30 mouse cellular contexts compared by ENCODE assay signal in genomic region chr14:26859024-26859423, GRCm38 (mm10). TPM values are rescaled to one million over a fixed set of nuclear protein-coding genes. Genes with fewer than 3 reads are reported as not detected.
A peak's percentile ranks its signal among the peaks of the same experiment; 100 is the strongest.
DNase-seq lines count a peak whose midpoint lies in the region; ATAC-seq and TF ChIP-seq lines count a peak whose summit lies in the region.
"Had no signal": no experiment of that assay in that cellular context is flagged by ENCODE, and none has a peak within 500 bp of the region (broad histone marks: within the 10 kb centered on the region; RNA-seq: fewer than 3 reads in every experiment).

No protein-coding gene starts in this region.

- no peak overlapping the region for H3K4me3 ChIP-seq in heart, adult 2 months
- H3K4me3 ChIP-seq: embryonic facial prominence, embryonic 10.5 days; embryonic facial prominence, embryonic 15.5 days; forebrain, embryonic 13.5 days; heart, embryonic 13.5 days; hindbrain, embryonic 13.5 days; limb, embryonic 12.5 days; lung, embryonic 15.5 days; midbrain, embryonic 10.5 days had no signal

- peaks cover 7% of the 10 kb centered on the region for H3K4me1 ChIP-seq in heart, adult 2 months (ENCODE audit: control insufficient read depth, insufficient read depth, low read length)
- H3K4me1 ChIP-seq: embryonic facial prominence, embryonic 10.5 days; embryonic facial prominence, embryonic 15.5 days; forebrain, embryonic 13.5 days; heart, embryonic 13.5 days; hindbrain, embryonic 13.5 days; limb, embryonic 12.5 days; midbrain, embryonic 10.5 days had no signal

- H3K27ac ChIP-seq in heart, adult 2 months: peak overlapping the region; percentile 65
- H3K27ac ChIP-seq: embryonic facial prominence, embryonic 10.5 days; embryonic facial prominence, embryonic 15.5 days; forebrain, embryonic 13.5 days; heart, embryonic 13.5 days; hindbrain, embryonic 13.5 days; kidney, postnatal 0 days; limb, embryonic 12.5 days; midbrain, embryonic 10.5 days had no signal

- H3K9ac ChIP-seq in heart, adult 2 months (ENCODE audit: low read depth, low read length): no peak overlapping the region
- H3K9ac ChIP-seq: embryonic facial prominence, embryonic 15.5 days; forebrain, embryonic 13.5 days; heart, embryonic 13.5 days; hindbrain, embryonic 13.5 days; limb, embryonic 12.5 days; lung, embryonic 15.5 days had no signal

- TF ChIP-seq EP300 in heart, adult 2 months (IDR thresholded peaks at IDR 0.05; ENCODE audit: insufficient read depth, low read depth, low read length): no peak

- no peak for DNase-seq in frontal cortex, postnatal 10 days (ENCODE audit: low spot score in 2 of 2)
- DNase-seq in heart, adult 2 months: peak in 1 of 2 experiments; percentile 15
- DNase-seq in heart, postnatal 4 days: no peak
- peak; percentile 5 for DNase-seq in right cerebral cortex, adult 18-20 months
- DNase-seq in right cerebral cortex, postnatal 4 days: no peak
- peak; percentile 9 for DNase-seq in telencephalon, adult 2 months (ENCODE audit: low read depth, low spot score)
- DNase-seq in urinary bladder, postnatal 10 days (ENCODE audit: low spot score): no peak
- DNase-seq: cerebellum, adult 9-10 months; gastrocnemius, postnatal 25 days had no signal

- no peaks in the 10 kb centered on the region for H3K36me3 ChIP-seq in heart, adult 2 months (ENCODE audit: control insufficient read depth, insufficient read depth, low read length)
- H3K36me3 ChIP-seq: embryonic facial prominence, embryonic 10.5 days; embryonic facial prominence, embryonic 15.5 days; heart, embryonic 13.5 days; hindbrain, embryonic 13.5 days; limb, embryonic 12.5 days; lung, embryonic 15.5 days; midbrain, embryonic 10.5 days had no signal

- 33% methylated on average over 3 of the region's 3 CpGs for WGBS in heart, adult 2 months

- no peaks in the 10 kb centered on the region for H3K27me3 ChIP-seq in heart, adult 2 months (ENCODE audit: control insufficient read depth, insufficient read depth, low read length)
- H3K27me3 ChIP-seq: embryonic facial prominence, embryonic 15.5 days; forebrain, embryonic 13.5 days; heart, embryonic 13.5 days; hindbrain, embryonic 13.5 days; limb, embryonic 12.5 days; lung, embryonic 15.5 days had no signal

- no peak for TF ChIP-seq CTCF in heart, adult 2 months (IDR thresholded peaks at IDR 0.05)

- peak; percentile 52; the same call in 1 of the 2 replicates for ATAC-seq in frontal cortex, adult (ENCODE audit: low TSS enrichment)
- ATAC-seq: forebrain, embryonic 13.5 days; intestine, embryonic 16.5 days; midbrain, embryonic 16.5 days had no signal

- no peak for TF ChIP-seq POLR2A in heart, adult 2 months (IDR thresholded peaks at IDR 0.05; ENCODE audit: insufficient read depth, low read depth, low read length)

- intact Hi-C loops in heart, adult 2 months (cut with DNase I): loop anchor here (2.0 kb wide), 1 partner anchor 32 kb away; no protein-coding TSS in a partner anchor

- no peaks in the 10 kb centered on the region for H3K79me2 ChIP-seq in heart, adult 2 months (replicated peaks; ENCODE audit: control insufficient read depth, insufficient read depth, low read length)

RNA-seq across cellular contexts. Expression of gene Asb14, which starts 35.3 kb away (rescaled TPM):
- total RNA-seq in heart, adult 2 months (2021): 10 to 100 TPM; 84.6 to 95.5 TPM
- 87.8 and 148 TPM in 2 replicates for polyA plus RNA-seq in heart, adult 2 months (2012; rRNA removed)
- 10 to 100 TPM; 11.5 to 12.4 TPM for total RNA-seq in heart, postnatal 4 days (2021)
- total RNA-seq: adrenal gland, adult 18-20 months; adrenal gland, postnatal 36 days; layer of hippocampus, postnatal 25 days; megakaryocyte progenitor cell, adult 5-6 weeks; neutrophil, adult 5-6 weeks had no signal
- polyA plus RNA-seq: embryonic facial prominence, embryonic 10.5 days; forebrain, embryonic 13.5 days; intestine, embryonic 16.5 days; limb, embryonic 12.5 days; liver, adult 2 months; midbrain, embryonic 10.5 days; neural tube, embryonic 11.5 days; small intestine, adult 2 months; stomach, embryonic 14.5 days had no signal

Comparison
In these comparisons a context has a peak if more than half of its experiments do, and no peak if none do; other contexts are left out.
1. DNase-seq: peak in right cerebral cortex, adult 18-20 months (single experiment) and telencephalon, adult 2 months (single experiment); none in frontal cortex, postnatal 10 days (0 of 2), heart, postnatal 4 days (single experiment), right cerebral cortex, postnatal 4 days (single experiment) and urinary bladder, postnatal 10 days (single experiment).
2. RNA of gene Asb14, which starts 35.3 kb away (total RNA-seq): 84.6 to 95.5 TPM in heart, adult 2 months; 11.5 to 12.4 TPM in heart, postnatal 4 days; every median in the first group is over 4 times any median in the second.